ENCODE assay signal across 16 mouse cellular contexts in the genomic region with DNA sequence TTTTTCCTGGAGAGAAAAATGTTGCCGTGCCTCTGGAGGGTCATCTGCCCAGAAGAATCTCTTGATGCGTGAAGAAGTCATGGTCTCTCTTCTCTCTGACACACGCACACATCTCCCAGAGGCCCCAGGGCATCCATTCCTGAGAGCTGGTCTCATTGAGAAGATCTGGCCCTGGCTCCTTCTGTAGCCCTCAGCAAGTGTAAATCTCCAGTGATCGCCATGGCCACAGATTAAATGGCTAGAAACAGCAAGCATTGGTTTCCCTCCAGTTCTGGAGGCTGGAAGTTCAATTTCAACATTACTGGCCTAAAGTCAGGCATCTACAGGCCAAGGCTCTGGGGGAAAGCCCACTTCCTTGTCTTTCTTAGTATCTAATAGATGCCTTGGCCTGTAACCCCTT.
DNase-seq lines count a peak whose midpoint lies in the region; ATAC-seq and TF ChIP-seq lines count a peak whose summit lies in the region.
"Had no signal": no experiment of that assay in that cellular context is flagged by ENCODE, and none has a peak within 500 bp of the region (broad histone marks: within the 10 kb centered on the region; RNA-seq: fewer than 3 reads in every experiment).

No protein-coding gene starts in this region.

- no peak for TF ChIP-seq CTCF in hindbrain, postnatal 0 days (IDR thresholded peaks at IDR 0.05; ENCODE audit: low read depth)
- no peak for TF ChIP-seq CTCF in thymus, adult 2 months (IDR thresholded peaks at IDR 0.05; ENCODE audit: borderline replicate concordance, control insufficient read depth, extremely low read depth, insufficient read depth, low read length, poor library complexity)

- no peak overlapping the region for H3K4me2 ChIP-seq in forebrain, embryonic 14.5 days (ENCODE audit: low read length)
- H3K4me2 ChIP-seq in hindbrain, embryonic 12.5 days (replicated peaks), result no peak overlapping the region
- H3K4me2 ChIP-seq in hindbrain, postnatal 0 days (ENCODE audit: low read depth, low read length), result no peak overlapping the region
- H3K4me2 ChIP-seq: liver, embryonic 12.5 days; midbrain, embryonic 15.5 days had no signal

- H3K36me3 ChIP-seq in forebrain, embryonic 10.5 days (replicated peaks), result no peaks in the 10 kb centered on the region
- H3K36me3 ChIP-seq in forebrain, embryonic 14.5 days (ENCODE audit: control insufficient read depth, insufficient read depth, low read length), result no peaks in the 10 kb centered on the region
- no peaks in the 10 kb centered on the region for H3K36me3 ChIP-seq in hindbrain, embryonic 12.5 days
- H3K36me3 ChIP-seq in hindbrain, postnatal 0 days (ENCODE audit: insufficient read depth, low read length), result no peaks in the 10 kb centered on the region
- no peaks in the 10 kb centered on the region for H3K36me3 ChIP-seq in thymus, adult 2 months (ENCODE audit: control insufficient read depth, insufficient read depth, low read length)
- H3K36me3 ChIP-seq: liver, embryonic 12.5 days; midbrain, embryonic 15.5 days had no signal

- 86% methylated on average over 4 of the region's 4 CpGs for WGBS in forebrain, embryonic 10.5 days
- WGBS in forebrain, embryonic 14.5 days, result 89% methylated on average over 4 of the region's 4 CpGs
- 65% methylated on average over 4 of the region's 4 CpGs for WGBS in hindbrain, embryonic 12.5 days
- 59% methylated on average over 4 of the region's 4 CpGs for WGBS in hindbrain, postnatal 0 days
- WGBS in thymus, adult 2 months, result 97% methylated on average over 4 of the region's 4 CpGs

- 0 out of 2 replicates have a peak, but pooled peaks cover 3% of the 10 kb centered on the region for H3K9me3 ChIP-seq in forebrain, embryonic 10.5 days
- H3K9me3 ChIP-seq in forebrain, embryonic 14.5 days (replicated peaks; ENCODE audit: control insufficient read depth, low read length), result no peaks in the 10 kb centered on the region
- H3K9me3 ChIP-seq in hindbrain, embryonic 12.5 days (replicated peaks), result no peaks in the 10 kb centered on the region
- H3K9me3 ChIP-seq in hindbrain, postnatal 0 days (ENCODE audit: low read length), result no peaks in the 10 kb centered on the region
- H3K9me3 ChIP-seq: liver, embryonic 12.5 days; midbrain, embryonic 15.5 days had no signal

- H3K27ac ChIP-seq in forebrain, embryonic 10.5 days, result peak overlapping the region; percentile 35; the same call in 1 of the 2 replicates
- no peak overlapping the region for H3K27ac ChIP-seq in forebrain, embryonic 14.5 days (ENCODE audit: low read depth, low read length)
- peak overlapping the region; percentile 17; the same call in 1 of the 2 replicates for H3K27ac ChIP-seq in hindbrain, embryonic 12.5 days
- no peak overlapping the region for H3K27ac ChIP-seq in hindbrain, postnatal 0 days
- peak overlapping the region; percentile 5; the same call in 1 of the 2 replicates for H3K27ac ChIP-seq in thymus, adult 2 months (ENCODE audit: control insufficient read depth, insufficient read depth, low read length)
- H3K27ac ChIP-seq: left cerebral cortex, adult 2 months; liver, embryonic 12.5 days; midbrain, embryonic 15.5 days had no signal

- no peak for DNase-seq in forebrain, embryonic 10.5 days (ENCODE audit: extremely low spot score, low spot score)
- DNase-seq in forebrain, embryonic 14.5 days (ENCODE audit: low spot score), result no peak
- no peak for DNase-seq in hindbrain, postnatal 0 days (ENCODE audit: low spot score)
- no peak for DNase-seq in thymus, adult 2 months
- DNase-seq in thymus, adult 18-20 months, result no peak
- DNase-seq in testis, postnatal 10 days (ENCODE audit: low spot score), result no peak
- no peak for DNase-seq in right cerebral cortex, postnatal 4 days
- DNase-seq: adrenal gland, adult 2 months; cerebellum, postnatal 10 days; forebrain, postnatal 0 days; lung, postnatal 36 days had no signal

- ATAC-seq in forebrain, embryonic 14.5 days, result no peak
- no peak for ATAC-seq in hindbrain, embryonic 12.5 days (ENCODE audit: low FRiP score)
- no peak for ATAC-seq in hindbrain, postnatal 0 days
- ATAC-seq: forebrain, postnatal 0 days; hindbrain, embryonic 16.5 days; liver, embryonic 12.5 days; midbrain, embryonic 15.5 days had no signal

- H3K9ac ChIP-seq in forebrain, embryonic 14.5 days (ENCODE audit: low read length), result no peak overlapping the region
- no peak overlapping the region for H3K9ac ChIP-seq in hindbrain, embryonic 12.5 days
- H3K9ac ChIP-seq in hindbrain, postnatal 0 days (replicated peaks; ENCODE audit: low read length), result no peak overlapping the region
- H3K9ac ChIP-seq: forebrain, postnatal 0 days; liver, embryonic 12.5 days; midbrain, embryonic 15.5 days had no signal

- no peak overlapping the region for H3K4me3 ChIP-seq in forebrain, embryonic 10.5 days
- H3K4me3 ChIP-seq in forebrain, embryonic 14.5 days (ENCODE audit: low read depth, low read length), result no peak overlapping the region
- H3K4me3 ChIP-seq in hindbrain, embryonic 12.5 days, result no peak overlapping the region
- no peak overlapping the region for H3K4me3 ChIP-seq in hindbrain, postnatal 0 days (ENCODE audit: low read length)
- H3K4me3 ChIP-seq in thymus, adult 2 months (ENCODE audit: control insufficient read depth, insufficient read depth, low read length), result no peak overlapping the region
- H3K4me3 ChIP-seq: left cerebral cortex, adult 2 months; liver, embryonic 12.5 days; midbrain, embryonic 15.5 days had no signal

- peaks cover 36% of the 10 kb centered on the region for H3K27me3 ChIP-seq in forebrain, embryonic 10.5 days (ENCODE audit: poor library complexity, severe bottlenecking)
- no peaks in the 10 kb centered on the region for H3K27me3 ChIP-seq in forebrain, embryonic 14.5 days (replicated peaks; ENCODE audit: control insufficient read depth, insufficient read depth, low read length)
- H3K27me3 ChIP-seq in hindbrain, embryonic 12.5 days, result peaks cover 15% of the 10 kb centered on the region
- no peaks in the 10 kb centered on the region for H3K27me3 ChIP-seq in hindbrain, postnatal 0 days (ENCODE audit: insufficient read depth, low read length)
- H3K27me3 ChIP-seq in thymus, adult 2 months (ENCODE audit: control insufficient read depth, insufficient read depth, low read length), result no peaks in the 10 kb centered on the region

- no peak for TF ChIP-seq POLR2A in thymus, adult 2 months (IDR thresholded peaks at IDR 0.05; ENCODE audit: control insufficient read depth, extremely low read depth, insufficient read depth, low read length, poor library complexity)

- H3K4me1 ChIP-seq in forebrain, embryonic 10.5 days, result peaks cover 47% of the 10 kb centered on the region
- H3K4me1 ChIP-seq in forebrain, embryonic 14.5 days (ENCODE audit: control insufficient read depth, insufficient read depth, low read length), result no peaks in the 10 kb centered on the region
- H3K4me1 ChIP-seq in hindbrain, embryonic 12.5 days, result peaks cover 15% of the 10 kb centered on the region
- no peaks in the 10 kb centered on the region for H3K4me1 ChIP-seq in hindbrain, postnatal 0 days (ENCODE audit: insufficient read depth, low read length)
- H3K4me1 ChIP-seq in thymus, adult 2 months (replicated peaks; ENCODE audit: control insufficient read depth, insufficient read depth, low read length), result peaks cover 48% of the 10 kb centered on the region

Comparison
In these comparisons a context has a peak if more than half of its experiments do, and no peak if none do; other contexts are left out.
1. H3K27ac ChIP-seq: peak in forebrain, embryonic 10.5 days (single experiment), hindbrain, embryonic 12.5 days (single experiment) and thymus, adult 2 months (single experiment); none in forebrain, embryonic 14.5 days (single experiment) and hindbrain, postnatal 0 days (single experiment).